Mouse (Mus musculus) cerebral cortex, adult 2 months (tissue): Measurements from ENCODE around the gene Zfp366.

Experiments used
- WGBS: fragments of 180-500 bp; shearing (Covaris S2); methylation state at CpG from one replicate; pipeline ENCODE4 v1.1.7; 2018; 5-methylcytosine and 5-hydroxymethylcytosine counted together

The Zfp366 gene

DNA sequence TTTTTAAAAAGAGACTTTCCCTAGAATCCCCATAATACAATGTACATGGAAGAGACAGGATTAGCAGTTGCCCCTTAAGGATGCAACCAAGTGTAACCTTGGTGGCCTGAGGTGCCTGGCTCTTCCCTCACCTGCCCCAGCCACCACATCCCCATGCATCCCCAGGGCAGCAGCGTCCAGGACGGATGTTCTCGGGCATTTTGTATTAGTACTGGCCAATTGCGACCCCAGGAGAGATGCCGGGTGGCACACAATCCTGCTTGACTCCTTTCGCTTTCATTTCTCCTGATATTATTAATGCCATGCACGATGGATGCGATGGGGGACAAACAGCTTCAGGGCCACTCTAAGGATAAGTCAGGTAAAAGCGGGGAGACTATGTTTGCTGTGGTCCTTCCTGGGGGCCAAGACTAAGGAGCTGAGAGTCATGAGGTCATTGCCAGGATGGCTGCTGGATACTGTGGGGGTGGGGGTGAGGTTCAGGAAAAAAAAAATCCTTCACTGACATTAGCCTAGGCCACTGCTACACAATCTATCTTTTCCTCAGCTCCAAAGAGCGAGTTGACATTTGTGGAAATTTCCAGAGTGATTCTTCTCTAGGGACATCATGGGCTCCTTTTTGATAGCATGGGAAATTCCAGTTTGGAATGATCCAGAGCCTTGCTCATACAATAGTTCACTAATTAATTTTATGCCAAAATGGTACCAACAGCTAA lies 1.7 kb downstream of the Zfp366 start:
- WGBS: 86% methylated on average over 10 of the region's 10 CpGs

DNA sequence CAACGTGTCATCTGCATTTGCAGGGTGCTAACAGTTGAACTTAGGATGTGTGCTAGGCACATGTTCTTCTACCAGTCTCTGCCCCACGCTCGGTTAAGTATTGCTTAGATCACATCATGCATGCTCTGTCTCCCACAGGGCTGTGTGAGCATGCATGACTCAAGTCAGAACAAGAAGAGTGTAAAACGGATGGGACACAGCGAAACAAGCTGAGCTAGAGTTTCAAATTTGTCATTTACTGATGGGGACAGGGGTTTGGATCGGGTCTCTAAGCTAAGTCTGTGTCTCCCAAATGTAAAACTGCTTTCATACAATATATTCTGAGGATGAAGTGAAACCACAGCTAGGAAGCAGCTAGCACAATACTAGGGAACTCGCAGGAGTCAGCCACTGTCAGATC lies 2.2 kb downstream of the Zfp366 start:
- WGBS: 72% methylated on average over 7 of the region's 7 CpGs

DNA sequence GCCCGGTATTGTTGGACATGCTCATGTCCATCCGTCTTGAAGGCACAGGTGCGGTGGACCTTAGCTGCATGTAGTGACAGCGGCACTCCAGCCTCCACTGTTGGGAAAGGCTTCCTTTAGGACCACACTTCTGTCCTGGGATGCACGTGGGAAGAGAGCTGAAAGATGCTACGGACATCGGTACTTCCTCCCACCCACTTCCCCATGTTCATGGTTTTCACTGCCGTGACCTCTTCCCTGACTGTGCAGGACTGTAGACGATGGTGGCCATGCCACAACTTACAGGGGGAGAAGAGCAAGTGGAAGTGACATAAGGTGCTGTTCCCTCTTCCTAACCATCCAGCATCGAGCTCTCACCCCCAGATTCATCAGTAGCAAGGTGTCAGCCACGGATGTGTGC lies 2.8 kb downstream of the Zfp366 start:
- 66% methylated on average over 11 of the region's 11 CpGs for WGBS

DNA sequence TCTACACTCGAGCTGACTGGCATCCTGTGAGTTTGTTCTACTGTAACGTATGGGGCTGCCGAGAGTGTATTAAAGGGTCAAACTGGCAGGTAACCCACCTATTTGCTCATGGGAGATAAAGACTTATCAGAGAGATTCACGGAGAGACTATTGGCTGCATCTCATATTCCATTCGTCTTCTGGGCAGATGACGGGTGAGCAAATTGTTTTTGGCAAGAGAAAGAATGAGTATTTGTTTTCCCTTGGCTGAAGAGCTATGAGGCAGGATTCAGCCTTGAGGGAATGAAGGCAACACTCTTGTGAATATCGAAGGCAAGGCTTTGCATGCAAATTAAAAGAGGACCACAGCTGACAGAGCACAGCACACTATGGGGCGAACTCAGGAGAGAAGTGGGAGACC lies 4.0 kb downstream of the Zfp366 start:
- 45% methylated on average over 8 of the region's 8 CpGs for WGBS

DNA sequence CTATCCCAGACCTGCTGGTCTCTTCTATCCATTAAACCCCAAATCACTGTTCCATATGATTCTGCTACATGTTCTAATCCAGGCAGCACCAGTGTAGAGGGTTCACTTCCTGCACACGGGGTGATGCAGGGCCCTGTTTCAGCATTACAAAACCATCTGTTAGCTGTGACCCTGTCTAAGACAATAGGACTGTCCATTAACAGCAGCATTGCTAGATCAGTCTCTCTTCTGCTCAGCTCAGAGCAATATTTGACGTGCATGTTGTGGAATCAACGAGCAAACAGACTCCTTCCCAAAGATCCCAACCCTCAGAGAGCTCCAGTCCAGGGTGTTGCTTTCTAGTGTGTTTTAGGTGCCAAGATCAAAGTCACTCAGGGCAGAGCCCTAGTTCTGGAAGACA lies 5.0 kb downstream of the Zfp366 start:
- WGBS: 74% methylated on average over 3 of the region's 3 CpGs

DNA sequence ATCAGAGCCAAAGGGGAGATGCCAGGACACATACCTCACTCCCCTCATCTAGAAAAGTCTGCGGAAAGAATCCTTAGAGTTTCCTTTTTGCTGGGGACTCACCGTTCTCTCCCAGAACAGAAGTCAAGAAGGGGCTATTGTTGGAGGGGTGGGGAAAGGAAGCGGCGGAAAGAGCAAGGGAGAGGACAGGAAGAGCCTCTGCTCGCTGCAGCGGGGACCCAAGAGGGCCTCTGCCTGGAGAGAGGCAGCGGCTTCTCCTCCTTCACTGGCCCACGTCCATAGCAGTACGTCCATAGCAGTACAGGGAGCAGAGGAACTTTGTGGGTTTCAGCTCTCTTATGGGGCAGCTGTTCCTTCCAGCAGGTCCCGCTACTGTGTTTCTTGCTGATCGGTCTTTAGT lies 5.8 kb downstream of the Zfp366 start:
- 71% methylated on average over 11 of the region's 11 CpGs for WGBS

DNA sequence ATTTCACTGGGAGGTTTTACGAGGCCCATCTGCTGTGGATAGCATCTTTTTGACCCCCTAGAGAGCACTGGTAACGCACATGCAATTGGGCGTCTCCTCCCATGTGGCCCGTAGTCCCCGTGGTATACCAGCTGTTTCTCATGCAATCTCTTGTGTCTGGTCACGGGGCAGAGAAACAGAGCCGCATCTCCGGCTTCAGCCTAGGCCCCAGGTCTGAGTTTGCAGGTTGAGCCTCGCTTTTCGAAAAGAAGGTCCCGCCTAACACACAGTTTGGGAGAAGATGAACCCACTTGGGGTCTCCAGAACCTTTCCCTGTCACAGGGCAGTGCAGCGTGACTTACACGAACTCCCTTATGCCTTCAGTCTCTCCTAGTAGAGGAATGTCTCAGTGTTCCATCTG lies 6.4 kb downstream of the Zfp366 start:
- WGBS: 81% methylated on average over 13 of the region's 13 CpGs

DNA sequence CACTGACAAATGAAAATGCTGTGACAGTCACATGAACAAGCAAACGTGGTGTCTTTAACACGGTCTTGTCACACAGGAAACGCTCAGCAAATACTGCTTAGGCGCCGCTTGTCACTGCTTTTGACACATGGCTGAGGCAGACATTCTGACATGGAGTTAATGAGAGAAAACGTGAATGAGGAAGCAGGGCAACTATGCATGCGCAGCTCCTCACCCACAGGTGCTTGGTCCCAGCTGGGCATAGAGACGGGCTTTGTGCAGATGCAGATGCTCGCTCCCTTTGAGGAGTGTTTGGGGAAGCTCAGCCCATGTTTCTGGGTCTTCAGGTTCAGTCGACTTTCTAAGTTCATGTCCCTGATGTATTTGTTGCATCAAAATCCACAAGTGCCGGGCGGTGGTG lies 11.7 kb downstream of the Zfp366 start:
- 82% methylated on average over 12 of the region's 12 CpGs for WGBS

DNA sequence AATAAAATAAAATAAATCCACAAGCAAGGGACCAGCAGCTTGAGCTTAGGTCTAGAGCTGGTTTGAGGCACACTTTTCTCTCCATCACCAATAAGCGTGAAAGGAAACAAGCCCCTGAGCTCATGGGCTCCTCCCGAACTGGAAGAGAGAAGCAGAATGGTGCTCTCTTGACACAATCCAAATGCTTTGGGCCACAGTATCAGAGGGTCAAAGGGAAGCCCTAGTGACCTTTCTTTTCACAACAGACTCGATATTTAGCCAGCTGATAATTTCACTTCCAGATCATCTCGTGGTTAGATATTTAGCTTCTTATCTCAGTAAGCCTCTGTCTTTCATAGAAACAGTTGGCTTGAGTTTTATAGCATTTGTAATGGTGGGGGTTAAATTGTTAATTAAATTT lies 12.2 kb downstream of the Zfp366 start:
- WGBS: 81% methylated on average over 4 of the region's 4 CpGs

DNA sequence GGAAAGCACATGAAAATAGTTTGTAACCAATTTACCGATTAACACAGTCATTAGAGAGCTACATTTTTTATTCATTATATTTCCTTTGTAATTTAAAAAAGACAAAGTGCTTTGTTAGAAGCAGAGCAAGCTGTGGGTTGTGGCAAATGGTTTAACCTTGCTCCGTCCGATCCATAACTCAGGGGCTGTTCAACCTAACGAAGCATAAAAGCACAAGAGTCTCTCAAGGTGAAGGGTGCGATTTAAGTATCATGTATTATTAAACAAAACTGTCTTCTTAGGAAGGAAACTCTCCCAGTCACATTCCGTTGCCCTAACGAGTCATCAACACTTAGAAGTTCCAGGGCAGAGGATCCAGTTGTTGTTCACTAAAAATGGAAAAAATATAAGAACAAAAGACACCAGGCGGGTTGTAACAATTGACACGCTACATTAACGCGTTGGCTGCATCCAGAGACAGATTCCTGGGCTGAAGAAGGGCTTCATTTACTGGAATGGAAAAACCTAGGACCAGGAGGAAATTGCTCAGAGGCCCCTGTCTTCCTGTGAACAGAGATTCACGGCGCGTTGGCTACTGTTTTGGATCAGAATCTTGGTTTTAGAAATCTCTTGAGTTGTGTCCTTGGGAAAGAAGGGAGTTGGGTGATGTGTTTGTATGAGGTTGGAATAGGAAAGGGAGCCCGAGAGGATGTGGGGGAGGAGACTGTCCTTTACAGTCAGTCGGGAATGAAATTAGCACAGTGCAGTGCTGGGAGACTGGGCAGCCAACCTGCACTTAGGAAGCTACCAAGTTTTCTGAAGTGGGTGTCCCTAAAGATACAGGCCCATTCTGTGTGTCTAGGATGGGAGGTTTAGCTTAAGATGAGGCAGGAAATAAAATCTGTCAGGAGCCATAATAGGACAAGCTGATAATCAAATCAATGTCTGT lies 17.3 kb downstream of the Zfp366 start:
- WGBS: 64% methylated on average over 16 of the region's 16 CpGs

DNA sequence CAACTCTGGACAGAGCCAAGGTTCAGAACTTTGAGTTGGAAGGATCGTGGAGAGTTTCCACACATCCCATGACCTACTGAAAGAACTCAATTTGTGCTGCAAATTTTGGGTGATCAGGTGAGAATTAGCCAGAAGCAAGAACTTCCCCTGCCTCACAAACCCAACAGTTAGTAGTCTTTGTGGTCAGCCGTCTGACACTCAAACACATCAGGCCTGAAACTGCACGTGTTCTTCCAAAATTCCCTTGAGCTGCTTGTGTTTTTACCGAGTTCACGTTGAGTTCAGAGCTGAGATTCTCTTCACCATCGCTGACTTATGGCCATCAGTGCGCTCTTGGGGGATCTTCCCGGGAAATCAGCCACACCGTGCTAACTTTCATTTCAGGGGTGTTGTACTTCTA lies 22.6 kb downstream of the Zfp366 start:
- 93% methylated on average over 9 of the region's 9 CpGs for WGBS

DNA sequence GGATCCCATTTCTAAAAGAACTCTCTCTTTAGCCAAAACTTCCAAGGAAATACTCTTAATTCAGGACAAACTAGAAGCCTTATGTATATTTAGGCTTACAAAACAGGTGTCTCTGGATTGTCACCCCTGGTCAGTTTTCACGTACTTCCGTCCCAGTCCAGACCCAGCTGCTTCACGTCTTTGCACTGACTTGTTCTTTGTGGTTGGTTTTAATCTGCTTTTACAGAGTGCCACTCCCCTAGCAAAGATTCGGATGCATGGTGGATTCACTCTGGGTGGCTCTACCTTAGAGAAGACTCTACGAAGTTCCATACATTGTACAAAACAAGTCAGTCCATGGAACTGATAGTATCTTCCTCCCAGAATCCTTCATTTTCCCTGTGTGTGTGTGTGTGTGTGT lies 25.2 kb downstream of the Zfp366 start:
- 98% methylated on average over 5 of the region's 5 CpGs for WGBS

DNA sequence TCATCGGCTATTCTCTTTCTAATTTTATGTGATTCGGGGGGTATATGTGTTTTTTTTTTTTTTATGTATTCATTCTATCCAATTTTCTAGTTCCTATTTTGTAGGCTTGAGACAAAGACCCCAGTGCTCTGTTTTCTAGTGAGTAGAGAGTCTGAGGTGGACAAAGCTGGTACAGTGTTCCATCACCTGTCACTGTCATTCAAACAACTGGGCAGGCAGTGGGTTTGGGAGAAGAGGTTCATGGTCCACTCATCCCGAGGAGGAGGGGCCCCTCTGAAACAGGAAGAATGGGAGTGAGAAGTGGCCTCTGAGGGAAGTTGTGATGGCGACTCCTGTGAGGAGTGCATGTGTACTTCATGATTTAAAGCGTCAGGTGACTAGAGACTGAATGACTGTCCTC lies 26.2 kb downstream of the Zfp366 start:
- 83% methylated on average over 5 of the region's 5 CpGs for WGBS

DNA sequence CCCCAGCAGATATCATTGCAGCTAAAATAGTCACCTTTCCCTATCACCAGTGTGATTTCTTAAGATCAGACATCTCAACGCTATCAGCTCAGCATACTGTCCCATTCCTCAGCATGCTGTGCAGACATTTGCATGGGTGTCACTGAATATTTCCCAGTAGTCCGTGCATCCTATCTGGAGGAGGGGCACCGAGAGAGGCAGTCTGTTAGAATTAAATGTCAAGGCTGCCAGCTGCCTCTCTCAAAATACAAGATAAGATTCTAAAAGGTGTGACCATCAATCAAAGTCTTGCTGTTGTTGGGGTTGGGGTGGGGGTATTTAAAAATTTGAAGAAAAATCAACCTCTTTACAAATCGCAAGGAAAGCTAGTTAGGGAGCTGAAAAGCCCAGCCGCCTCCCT lies 28.4 kb downstream of the Zfp366 start:
- 68% methylated on average over 5 of the region's 5 CpGs for WGBS

DNA sequence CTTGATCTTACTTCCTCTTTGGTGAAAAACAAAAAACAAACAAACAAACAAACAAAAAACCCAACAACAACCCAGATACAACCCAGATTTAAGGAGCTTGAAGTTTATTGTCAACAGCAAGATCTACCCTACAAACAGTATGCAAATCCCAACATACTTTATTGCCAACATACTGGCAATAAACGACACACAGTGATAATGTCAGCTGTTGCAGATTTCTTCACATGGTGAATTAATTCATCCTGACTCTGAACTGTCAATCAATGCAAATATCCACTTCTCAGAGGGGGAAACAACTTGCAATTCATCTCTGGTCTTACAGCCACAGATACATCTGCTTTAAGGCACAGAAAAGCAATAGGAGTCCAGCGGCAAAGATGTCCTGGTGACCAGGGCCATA lies 31.4 kb downstream of the Zfp366 start:
- WGBS: 75% methylated on average over 2 of the region's 2 CpGs

DNA sequence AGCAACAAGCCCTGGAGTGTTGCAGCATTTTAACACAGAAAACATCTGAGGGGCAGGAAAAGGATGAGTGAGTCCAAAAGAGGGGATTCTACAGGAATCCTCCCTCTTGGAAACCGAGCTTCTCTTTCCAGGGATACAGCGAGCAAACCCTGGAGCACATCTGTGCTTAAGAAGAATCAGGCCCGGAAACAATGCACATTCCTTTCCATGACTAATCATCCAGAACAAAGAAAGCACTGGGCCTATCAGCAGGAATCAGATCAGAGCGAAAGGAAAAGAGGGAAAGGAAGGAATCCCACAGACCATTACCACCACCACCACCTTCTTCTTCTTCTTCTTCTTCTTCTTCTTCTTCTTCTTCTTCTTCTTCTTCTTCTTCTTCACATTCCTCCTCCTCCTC lies 33.4 kb downstream of the Zfp366 start:
- 57% methylated on average over 4 of the region's 4 CpGs for WGBS

DNA sequence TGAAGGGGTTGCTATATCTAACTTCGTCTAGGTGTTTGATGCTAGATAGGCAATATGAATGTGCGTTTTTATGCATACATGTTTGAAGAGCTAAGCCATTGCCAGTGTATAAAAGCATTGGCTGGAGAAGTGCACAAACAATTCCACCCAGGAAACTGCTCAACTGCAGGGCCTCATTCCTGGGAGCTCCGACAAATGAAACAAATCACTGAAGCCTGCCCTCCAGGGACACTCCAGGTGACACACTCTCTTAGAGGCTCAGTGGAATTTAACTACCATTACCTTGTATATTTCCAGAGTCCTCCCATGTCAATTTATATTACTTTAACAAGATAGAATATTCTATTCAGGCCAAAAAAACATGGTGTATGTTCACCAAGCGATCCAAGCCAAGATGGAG lies 35.0 kb downstream of the Zfp366 start:
- WGBS: 93% methylated on average over 4 of the region's 4 CpGs

DNA sequence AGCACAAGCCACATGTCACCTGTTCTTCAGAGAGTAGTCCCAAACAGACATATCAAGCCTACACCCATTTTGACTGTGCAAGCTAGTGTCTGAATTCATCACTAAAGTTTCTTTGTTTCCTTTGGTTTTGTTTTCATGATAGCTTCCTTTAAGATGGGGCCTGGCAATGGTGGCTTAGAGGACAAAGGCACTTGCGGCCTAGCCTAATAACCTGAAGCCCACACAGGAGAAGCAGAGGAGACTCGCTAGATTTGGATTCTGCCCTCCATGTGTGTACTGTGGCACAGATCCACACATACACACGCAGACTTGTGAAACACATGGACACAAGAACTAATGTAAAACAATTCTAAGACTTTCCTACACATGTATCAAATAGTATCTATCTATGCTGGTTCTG lies 37.4 kb downstream of the Zfp366 start:
- WGBS: 91% methylated on average over 3 of the region's 3 CpGs

DNA sequence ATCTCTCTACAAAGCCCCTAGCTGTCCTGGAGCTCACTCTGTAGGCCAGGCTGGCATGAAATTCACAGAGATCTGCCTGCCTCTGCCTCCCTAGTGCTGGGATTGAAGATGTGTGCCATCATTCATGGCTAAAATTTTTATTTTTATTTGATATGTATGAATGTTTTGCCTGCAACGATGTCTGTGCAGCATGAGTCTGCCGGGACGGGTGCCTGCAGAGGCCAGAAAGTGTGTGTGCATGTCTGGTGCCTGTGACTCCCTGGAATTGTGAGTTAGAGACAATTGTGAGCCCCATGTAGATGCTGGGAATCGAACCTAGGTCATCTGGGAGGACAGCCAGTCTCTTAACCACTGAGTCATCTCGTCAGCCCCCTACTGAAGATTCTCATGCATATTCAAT lies 37.9 kb downstream of the Zfp366 start:
- WGBS: 88% methylated on average over 5 of the region's 5 CpGs

DNA sequence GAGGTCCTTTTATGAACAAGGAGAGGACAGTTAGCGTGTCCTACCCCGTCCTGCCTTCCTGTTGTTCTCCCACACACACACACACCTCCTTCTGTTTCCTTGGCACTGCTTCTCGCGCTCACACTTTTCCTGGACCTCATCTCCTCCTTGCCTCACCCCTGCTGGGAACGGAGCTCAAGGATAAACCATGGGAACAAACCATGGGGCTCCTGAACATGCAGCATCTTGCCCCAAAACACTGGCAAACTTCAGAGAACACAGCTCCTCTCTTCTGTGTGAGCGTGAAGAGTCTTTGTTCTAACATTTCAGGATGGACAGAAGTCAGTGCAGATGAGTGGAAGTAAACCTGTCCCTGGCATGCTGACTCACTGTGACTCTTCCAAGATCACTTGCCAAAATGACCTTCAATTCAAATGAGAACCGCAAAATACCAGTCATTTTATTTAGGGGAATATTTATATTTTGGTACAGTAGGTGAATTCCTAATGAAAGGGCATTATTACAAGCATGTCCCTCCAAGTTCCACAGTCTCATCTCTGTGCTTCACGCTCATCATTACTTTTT lies 38.8 kb downstream of the Zfp366 start:
- 59% methylated on average over 8 of the region's 8 CpGs for WGBS

DNA sequence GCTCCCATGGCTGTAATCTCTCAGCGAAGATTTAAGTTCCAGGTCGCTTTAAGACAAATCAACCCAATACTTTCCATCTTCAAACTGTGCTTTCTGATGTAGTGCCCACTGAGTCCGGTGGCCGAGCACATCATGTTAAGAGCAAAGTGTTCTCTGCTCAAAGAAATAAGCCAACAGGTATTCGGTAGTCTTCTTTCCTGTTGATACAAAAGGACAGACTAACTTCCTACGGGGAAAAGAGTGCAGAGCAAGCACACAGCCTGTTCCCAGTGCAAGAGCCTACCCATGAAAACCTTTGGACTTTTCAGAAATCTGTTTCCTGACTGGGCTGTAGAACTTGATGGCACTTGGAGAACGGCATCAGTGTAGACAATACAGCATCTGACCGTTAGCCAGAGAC lies 39.3 kb downstream of the Zfp366 start:
- 87% methylated on average over 8 of the region's 8 CpGs for WGBS

DNA sequence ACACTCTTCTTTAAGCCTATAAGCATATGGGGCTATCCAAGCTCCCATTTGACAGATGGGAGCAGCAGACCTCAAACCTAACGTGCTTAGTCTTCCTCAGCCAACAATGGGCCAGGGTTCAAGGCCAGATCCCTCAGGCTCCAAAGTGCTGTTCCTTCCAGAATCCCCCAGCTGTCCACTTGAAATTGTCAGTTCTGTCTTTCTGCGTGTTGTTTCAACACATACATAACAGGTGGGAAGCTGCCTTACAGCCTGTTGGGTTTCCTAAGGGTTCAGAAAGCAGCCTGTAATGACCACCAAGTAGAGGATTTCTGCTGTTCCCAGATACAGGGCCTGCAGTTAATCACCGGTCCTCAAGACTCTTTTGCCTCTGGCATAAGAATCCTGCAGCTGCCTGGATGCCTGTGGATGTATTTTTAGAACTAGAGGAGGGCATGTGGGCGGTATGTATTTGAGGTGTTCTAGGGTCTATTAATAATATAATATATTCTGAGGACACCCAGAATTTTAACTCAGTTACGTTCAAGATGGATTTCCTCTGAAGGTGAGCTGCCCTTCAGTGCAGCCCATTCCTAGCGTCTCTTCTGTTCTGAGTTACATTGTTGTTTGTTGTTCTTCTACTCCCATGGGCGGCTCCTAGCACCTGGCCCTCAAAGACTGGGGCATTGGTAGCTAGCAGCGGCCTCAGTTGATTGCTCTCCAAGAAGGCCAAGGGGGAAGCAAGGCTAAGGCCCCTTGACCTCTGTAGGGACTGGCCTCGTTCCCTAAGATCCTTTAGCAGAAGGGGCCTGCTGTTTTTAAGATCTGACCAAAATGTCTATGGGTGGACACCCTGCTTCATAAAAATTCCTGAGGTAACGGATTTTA lies 41.0 kb downstream of the Zfp366 start:
- 62% methylated on average over 10 of the region's 10 CpGs for WGBS
